Mouse (Mus musculus) stomach, postnatal 0 days (tissue): ENCODE measurements at regions not wholly inside any gene's neighbourhood (a gene's known extent, or its start where the extent isn't known, plus 50 kb on each side); places are given as distances from the start of the nearest gene placed in this dataset.

Source experiments
- CTCF ChIP-seq: IDR thresholded peaks from 2 replicates; pipeline ENCODE4 v1.5.1; 2016; ENCODE audit warnings: antibody characterized with exemption, low read depth, mild to moderate bottlenecking, moderate library complexity
- EP300 ChIP-seq: optimal IDR thresholded peaks from 2 replicates; pipeline ENCODE3; 2016; ENCODE audit warnings: antibody characterized with exemption

DNA sequence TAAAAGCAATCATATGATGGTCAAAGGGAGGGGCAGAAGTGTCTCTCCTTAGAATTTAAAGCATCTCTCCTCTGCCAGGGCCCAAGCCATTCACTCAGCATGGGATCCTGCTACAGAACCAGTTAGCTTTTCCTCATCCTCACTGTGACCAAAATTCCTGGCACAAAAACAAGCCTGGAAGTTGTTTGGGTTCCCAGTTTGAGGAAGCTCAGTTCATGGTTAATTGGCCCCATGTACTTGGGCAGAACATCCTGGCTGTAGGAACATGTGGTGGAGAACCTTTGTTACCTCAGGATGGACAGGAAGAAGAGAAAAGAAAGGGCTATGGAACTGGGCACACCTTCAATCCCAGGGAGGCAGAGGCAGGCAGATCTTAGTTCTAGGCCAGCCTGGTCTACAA, 52.4 kb upstream of the Mfge8 start:
- TF ChIP-seq EP300, result no peak
- no peak for TF ChIP-seq CTCF
